Mouse (Mus musculus) forebrain, embryonic 11.5 days (tissue): ENCODE data around the gene Gm9945. TPM values are rescaled to one million over a fixed set of nuclear protein-coding genes. Genes with fewer than 3 reads are reported as not detected.

ENCODE experiments used
- ATAC-seq: fragments of 200-750 bp; cut with Nextera tagmentation; replicated peaks from 2 replicates; pipeline ENCODE4 v1.8.0; 2017; ENCODE audit warnings: moderate TSS enrichment; ENCODE audit not compliant: low FRiP score
- DNase-seq: peaks from one replicate; pipeline ENCODE4 v3.0.0-alpha.2; 2017; ENCODE audit warnings: low spot score
- H3K27ac ChIP-seq: fragments of 300-500 bp; sonication (generic); 2 replicates; pipeline ENCODE4 v1.5.1; 2014; ENCODE audit warnings: low read depth, low read length
- H3K27me3 ChIP-seq: fragments of 300-500 bp; sonication (generic); 2 replicates; pipeline ENCODE4 v1.6.1; 2014; ENCODE audit warnings: mild to moderate bottlenecking, low read length, mixed read lengths; ENCODE audit not compliant: control insufficient read depth, insufficient read depth
- H3K36me3 ChIP-seq: fragments of 300-500 bp; sonication (generic); 2 replicates; pipeline ENCODE4 v1.6.1; 2014; ENCODE audit warnings: mild to moderate bottlenecking, low read length, moderate library complexity, mixed read lengths; ENCODE audit not compliant: control insufficient read depth, insufficient read depth
- H3K4me1 ChIP-seq: fragments of 300-500 bp; sonication (generic); replicated peaks from 2 replicates; pipeline ENCODE4 v1.6.1; 2014; ENCODE audit warnings: low read length, mixed read lengths; ENCODE audit not compliant: control insufficient read depth, insufficient read depth
- H3K4me2 ChIP-seq: fragments of 300-500 bp; sonication (generic); 2 replicates; pipeline ENCODE4 v1.6.1; 2014; ENCODE audit warnings: low read depth, mild to moderate bottlenecking, low read length, moderate library complexity, mixed read lengths; ENCODE audit not compliant: severe bottlenecking
- H3K4me3 ChIP-seq: fragments of 300-500 bp; sonication (generic); 2 replicates; pipeline ENCODE4 v1.5.1; 2014; ENCODE audit warnings: low read depth, low read length
- H3K9ac ChIP-seq: fragments of 300-500 bp; sonication (generic); 2 replicates; pipeline ENCODE4 v1.6.1; 2014; ENCODE audit warnings: low read length
- H3K9me3 ChIP-seq: fragments of 300-500 bp; sonication (generic); 2 replicates; pipeline ENCODE4 v1.6.1; 2016; ENCODE audit warnings: low read length, mixed read lengths; ENCODE audit not compliant: control insufficient read depth
- WGBS: fragments of 180-500 bp; shearing (Covaris S2); extraction: QIAGEN DNeasy Blood & Tissue Kit; methylation state at CpG from one replicate; pipeline ENCODE4 v1.1.7; 2014; 5-methylcytosine and 5-hydroxymethylcytosine counted together
- polyA plus RNA-seq: library from polyadenylated mRNA; unstranded; fragments of >200 nt; fragmentation: Nextera tagmentation; extraction: Ambion mirVana; gene quantifications from 2 replicates; pipeline ENCODE4 v1.2.1, GENCODE M21; 2014

Gene Gm9945
- polyA plus RNA-seq, 1 experiment from 2014 or later = not detected

- DNase-seq (no peak), ATAC-seq (no peak)
- H3K27me3 ChIP-seq = no peaks in the 10 kb centered on the region
- H3K9me3 ChIP-seq = no peaks in the 10 kb centered on the region
- H3K4me3 ChIP-seq = no peak overlapping the region
- 85% methylated on average over 9 of the region's 9 CpGs for WGBS
- no peak overlapping the region for H3K9ac ChIP-seq
- H3K27ac ChIP-seq = no peak overlapping the region
- H3K4me1 ChIP-seq = 0 out of 2 replicates have a peak, but pooled peaks cover 2% of the 10 kb centered on the region
- H3K36me3 ChIP-seq = no peaks in the 10 kb centered on the region
- H3K4me2 ChIP-seq = no peak overlapping the region
Observed at GRCm38 (mm10) chr11:53528397-53529252, 48.7 kb downstream of the Gm9945 start.

- 0 out of 2 replicates have a peak, but pooled peaks cover 2% of the 10 kb centered on the region for H3K4me1 ChIP-seq
- 75% methylated on average over 6 of the region's 6 CpGs for WGBS
- H3K9me3 ChIP-seq = no peaks in the 10 kb centered on the region
- H3K36me3 ChIP-seq = no peaks in the 10 kb centered on the region; the same call in 1 of the 2 replicates
- no peak overlapping the region for H3K9ac ChIP-seq
- ATAC-seq (no peak), DNase-seq (no peak)
- H3K4me3 ChIP-seq = no peak overlapping the region
- H3K27me3 ChIP-seq = no peaks in the 10 kb centered on the region
- H3K4me2 ChIP-seq = no peak overlapping the region
- H3K27ac ChIP-seq = no peak overlapping the region
Observed at GRCm38 (mm10) chr11:53529253-53529557, 49.2 kb downstream of the Gm9945 start.

- WGBS = 86% methylated on average over 9 of the region's 9 CpGs
- Histone ChIP-seq H3K4me1 (0 out of 2 replicates have a peak, but pooled peaks cover 2% of the 10 kb centered on the region), H3K9me3 (no peaks in the 10 kb centered on the region), H3K27me3 (no peaks in the 10 kb centered on the region), H3K4me3 (no peak overlapping the region), H3K36me3 (no peaks in the 10 kb centered on the region; the same call in 1 of the 2 replicates), H3K27ac (no peak overlapping the region), H3K9ac (no peak overlapping the region), H3K4me2 (no peak overlapping the region)
- DNase-seq = no peak
- no peak for ATAC-seq
Observed at GRCm38 (mm10) chr11:53530001-53530400, 50.0 kb downstream of the Gm9945 start.

Other genes starting within 250 kb of the Gm9945 start
- gene Hspa4, start 179.7 kb upstream of the Gm9945 start, polyA plus RNA-seq = 111 and 129 TPM in 2 replicates
- 24.1 and 25.5 TPM in 2 replicates for gene Zcchc10, start 155.5 kb upstream of the Gm9945 start, polyA plus RNA-seq
- gene Aff4, start 129.3 kb upstream of the Gm9945 start, polyA plus RNA-seq = 46.0 and 49.3 TPM in 2 replicates
- gene Leap2, start 57.0 kb upstream of the Gm9945 start, polyA plus RNA-seq = not detected in 2 replicates
- 564 and 579 TPM in 2 replicates for gene Uqcrq, start 49.3 kb upstream of the Gm9945 start, polyA plus RNA-seq
- 1.2 and 1.4 TPM in 2 replicates for gene Gdf9, start 49.1 kb upstream of the Gm9945 start, polyA plus RNA-seq
- not detected in 2 replicates for gene Gm10447, start 23.1 kb upstream of the Gm9945 start, polyA plus RNA-seq
- 1.1 and 1.8 TPM in 2 replicates for gene Shroom1, start 23.0 kb upstream of the Gm9945 start, polyA plus RNA-seq
- gene Gm9837, start 9.7 kb upstream of the Gm9945 start, polyA plus RNA-seq = not detected in 2 replicates
- gene Sowaha, start 108 bp downstream of the Gm9945 start, polyA plus RNA-seq = 0.76 and 0.77 TPM in 2 replicates
- gene Sept8, start 39.1 kb downstream of the Gm9945 start, polyA plus RNA-seq = 22.5 and 24.4 TPM in 2 replicates
- gene Kif3a, start 87.2 kb downstream of the Gm9945 start, polyA plus RNA-seq = 78.6 and 85.6 TPM in 2 replicates
- 1.9 and 2.4 TPM in 2 replicates for gene Il4, start 138.5 kb downstream of the Gm9945 start, polyA plus RNA-seq
- gene Il13, start 154.5 kb downstream of the Gm9945 start, polyA plus RNA-seq = not detected in 2 replicates
- 24.3 and 27.6 TPM in 2 replicates for gene Rad50, start 227.2 kb downstream of the Gm9945 start, polyA plus RNA-seq
- gene Il5, start 240.6 kb downstream of the Gm9945 start, polyA plus RNA-seq = not detected in 2 replicates